Comparison of ENCODE assay signal across 8 mouse cellular contexts in genomic region chr5:37823721-37824460, GRCm38 (mm10). TPM values are rescaled to one million over a fixed set of nuclear protein-coding genes. Genes with fewer than 3 reads are reported as not detected.
DNase-seq lines count a peak whose midpoint lies in the region; ATAC-seq and TF ChIP-seq lines count a peak whose summit lies in the region.

No protein-coding gene starts in this region.

- no peaks in the 10 kb centered on the region for H3K9me3 ChIP-seq in lung, embryonic 15.5 days
- H3K9me3 ChIP-seq in forebrain, embryonic 14.5 days (replicated peaks; ENCODE audit: control insufficient read depth, low read length) = no peaks in the 10 kb centered on the region
- no peaks in the 10 kb centered on the region for H3K9me3 ChIP-seq in intestine, embryonic 16.5 days (ENCODE audit: control insufficient read depth, low read length)

- peaks cover 17% of the 10 kb centered on the region for H3K4me1 ChIP-seq in lung, embryonic 15.5 days
- peaks cover 7% of the 10 kb centered on the region for H3K4me1 ChIP-seq in forebrain, embryonic 14.5 days (ENCODE audit: control insufficient read depth, insufficient read depth, low read length)
- peaks cover 20% of the 10 kb centered on the region for H3K4me1 ChIP-seq in intestine, embryonic 16.5 days (ENCODE audit: control insufficient read depth, insufficient read depth, low read length)

- H3K79me2 ChIP-seq in myocyte (ENCODE audit: control insufficient read depth, insufficient read depth) = no peaks in the 10 kb centered on the region

- peak; percentile 12; the same call in 1 of the 2 replicates for ATAC-seq in lung, embryonic 15.5 days (ENCODE audit: borderline replicate concordance, extremely low read depth, low FRiP score, low TSS enrichment)
- peak; percentile 18 for ATAC-seq in forebrain, embryonic 14.5 days
- ATAC-seq in intestine, embryonic 16.5 days = peak; percentile 44

- H3K4me3 ChIP-seq in lung, embryonic 15.5 days = peak overlapping the region; percentile 46
- peak overlapping the region; percentile 32 for H3K4me3 ChIP-seq in forebrain, embryonic 14.5 days (ENCODE audit: low read depth, low read length)
- peak overlapping the region; percentile 54 for H3K4me3 ChIP-seq in intestine, embryonic 16.5 days (ENCODE audit: low read length)
- peak overlapping the region; percentile 61 for H3K4me3 ChIP-seq in myocyte

- under 1% methylated on average over 58 of the region's 58 CpGs for WGBS in lung, embryonic 15.5 days
- under 1% methylated on average over 58 of the region's 58 CpGs for WGBS in forebrain, embryonic 14.5 days
- WGBS in intestine, embryonic 16.5 days = under 1% methylated on average over 58 of the region's 58 CpGs

- H3K27ac ChIP-seq in lung, embryonic 15.5 days = no peak overlapping the region
- no peak overlapping the region for H3K27ac ChIP-seq in forebrain, embryonic 14.5 days (ENCODE audit: low read depth, low read length)
- H3K27ac ChIP-seq in intestine, embryonic 16.5 days (ENCODE audit: low read length) = no peak overlapping the region

- peak overlapping the region; percentile 54 for H3ac ChIP-seq in myocyte (ENCODE audit: control insufficient read depth, insufficient read length)

- DNase-seq in lung, postnatal 14 days = no peak
- DNase-seq in forebrain, embryonic 14.5 days (ENCODE audit: low spot score) = no peak
- DNase-seq in frontal cortex, postnatal 10 days (ENCODE audit: low spot score in 2 of 2) = no peak
- no peak for DNase-seq in ovary, postnatal 14 days (ENCODE audit: low spot score)
- no peak for DNase-seq in right cerebral cortex, postnatal 14 days

- H3K36me3 ChIP-seq in lung, embryonic 15.5 days = no peaks in the 10 kb centered on the region
- H3K36me3 ChIP-seq in forebrain, embryonic 14.5 days (ENCODE audit: control insufficient read depth, insufficient read depth, low read length) = no peaks in the 10 kb centered on the region
- no peaks in the 10 kb centered on the region for H3K36me3 ChIP-seq in intestine, embryonic 16.5 days (ENCODE audit: control insufficient read depth, insufficient read depth, low read length)
- H3K36me3 ChIP-seq in myocyte (ENCODE audit: control insufficient read depth, insufficient read depth) = no peaks in the 10 kb centered on the region

- peak overlapping the region; percentile 39; the same call in 1 of the 2 replicates for H3K9ac ChIP-seq in lung, embryonic 15.5 days
- H3K9ac ChIP-seq in forebrain, embryonic 14.5 days (ENCODE audit: low read length) = peak overlapping the region; percentile 55
- peak overlapping the region; percentile 60 for H3K9ac ChIP-seq in intestine, embryonic 16.5 days (ENCODE audit: low read depth, low read length)

- no peak for TF ChIP-seq POLR2A in myocyte (IDR thresholded peaks at IDR 0.05; ENCODE audit: insufficient read length, low read depth)

- H3K27me3 ChIP-seq in lung, embryonic 15.5 days = peaks cover 99% of the 10 kb centered on the region
- H3K27me3 ChIP-seq in forebrain, embryonic 14.5 days (replicated peaks; ENCODE audit: control insufficient read depth, insufficient read depth, low read length) = peaks cover 88% of the 10 kb centered on the region
- peaks cover 83% of the 10 kb centered on the region for H3K27me3 ChIP-seq in intestine, embryonic 16.5 days (replicated peaks; ENCODE audit: control insufficient read depth, insufficient read depth, low read length)
- no peaks in the 10 kb centered on the region for H3K27me3 ChIP-seq in myocyte (ENCODE audit: control insufficient read depth, insufficient read depth, insufficient read length)

- peak overlapping the region; percentile 91 for H3K4me2 ChIP-seq in lung, embryonic 15.5 days
- H3K4me2 ChIP-seq in forebrain, embryonic 14.5 days (ENCODE audit: low read length) = peak overlapping the region; percentile 60
- peak overlapping the region; percentile 85 for H3K4me2 ChIP-seq in intestine, embryonic 16.5 days (ENCODE audit: low read depth, low read length)
- peak overlapping the region; percentile 87 for H3K4me2 ChIP-seq in myocyte (ENCODE audit: low read depth)

TF ChIP-seq in myocyte, 11 proteins besides CTCF, POLR2A, EP300 and RAD21:
- no peak for TF ChIP-seq SRF (IDR thresholded peaks at IDR 0.05; ENCODE audit: control insufficient read depth, insufficient read length, low read depth)
- TF ChIP-seq TCF12 (IDR thresholded peaks at IDR 0.05; ENCODE audit: insufficient read depth, poor library complexity, severe bottlenecking) = no peak
- no peak for TF ChIP-seq MYOG (IDR thresholded peaks at IDR 0.05; ENCODE audit: control insufficient read depth in 1 of 3, insufficient read depth in 1 of 3, insufficient read length in 2 of 3, low read depth in 2 of 3)
- TF ChIP-seq POLR2AphosphoS2 (IDR thresholded peaks at IDR 0.05; ENCODE audit: insufficient read length, low read depth) = no peak
- no peak for TF ChIP-seq CEBPB (IDR thresholded peaks at IDR 0.05; ENCODE audit: insufficient read depth, poor library complexity, severe bottlenecking)

RNA-seq across cellular contexts. Expression of gene Msx1, which starts 0.5 kb away (rescaled TPM):
- polyA plus RNA-seq in lung, embryonic 15.5 days (2015; fragmentation: Nextera tagmentation; extraction: Ambion mirVana) = 3.4 and 3.5 TPM in 2 replicates
- polyA plus RNA-seq in forebrain, embryonic 14.5 days (2014; fragmentation: Nextera tagmentation; extraction: Ambion mirVana) = 12.5 and 16.1 TPM in 2 replicates
- polyA plus RNA-seq in intestine, embryonic 16.5 days (2015; fragmentation: Nextera tagmentation; extraction: Ambion mirVana) = 2.1 and 2.4 TPM in 2 replicates
- polyA plus RNA-seq in myocyte (2012; fragmentation: generic; extraction: Trizol) = 4.7 TPM
